Comparison of ENCODE assay signal across 25 mouse cellular contexts in genomic region chr17:68338917-68339553, GRCm38 (mm10).
DNase-seq lines count a peak whose midpoint lies in the region; ATAC-seq and TF ChIP-seq lines count a peak whose summit lies in the region.
"Had no signal": no experiment of that assay in that cellular context is flagged by ENCODE, and none has a peak within 500 bp of the region (broad histone marks: within the 10 kb centered on the region; RNA-seq: fewer than 3 reads in every experiment).

No protein-coding gene starts in this region.

- H3K9me3 ChIP-seq in liver, embryonic 12.5 days (replicated peaks), result no peaks in the 10 kb centered on the region; the same call in 1 of the 2 replicates
- no peaks in the 10 kb centered on the region for H3K9me3 ChIP-seq in limb, embryonic 14.5 days (ENCODE audit: control insufficient read depth, low read length)
- H3K9me3 ChIP-seq: embryonic facial prominence, embryonic 15.5 days; heart, embryonic 10.5 days; heart, embryonic 13.5 days had no signal

- H3K79me2 ChIP-seq in liver, adult 2 months (ENCODE audit: control insufficient read depth, insufficient read depth, low read length), result no peaks in the 10 kb centered on the region

- H3K9ac ChIP-seq in liver, adult 2 months (ENCODE audit: low read depth, low read length), result no peak overlapping the region
- H3K9ac ChIP-seq in liver, embryonic 12.5 days, result no peak overlapping the region
- no peak overlapping the region for H3K9ac ChIP-seq in limb, embryonic 14.5 days (ENCODE audit: low read depth, low read length, severe bottlenecking)
- H3K9ac ChIP-seq: embryonic facial prominence, embryonic 15.5 days; forebrain, postnatal 0 days; heart, embryonic 13.5 days; hindbrain, embryonic 14.5 days had no signal

- TF ChIP-seq CTCF in liver, adult 2 months (IDR thresholded peaks at IDR 0.05; ENCODE audit: low read depth, low read length), result no peak

- no peak overlapping the region for H3K4me3 ChIP-seq in liver, adult 2 months (ENCODE audit: insufficient read depth, low read depth, low read length)
- no peak overlapping the region for H3K4me3 ChIP-seq in liver, embryonic 12.5 days
- H3K4me3 ChIP-seq in limb, embryonic 14.5 days (replicated peaks; ENCODE audit: low read length), result no peak overlapping the region
- H3K4me3 ChIP-seq: embryonic facial prominence, embryonic 15.5 days; heart, embryonic 10.5 days; heart, embryonic 13.5 days had no signal

- ATAC-seq in liver, embryonic 12.5 days, result no peak
- ATAC-seq in limb, embryonic 14.5 days (ENCODE audit: low FRiP score, low read depth), result peak; percentile 77
- ATAC-seq: activated CD4-positive, CD25-positive, alpha-beta regulatory T cell, adult 4 months; forebrain, embryonic 14.5 days; forebrain, postnatal 0 days; hindbrain, postnatal 0 days; inflammation-experienced regulatory T-cells, adult 6 months had no signal

- no peak for TF ChIP-seq POLR2A in liver, adult 2 months (IDR thresholded peaks at IDR 0.05; ENCODE audit: extremely low read depth, insufficient read depth, low read length)
- TF ChIP-seq POLR2A in limb, embryonic 14.5 days (IDR thresholded peaks at IDR 0.05; ENCODE audit: borderline replicate concordance, extremely low read depth, insufficient read depth, insufficient read length), result no peak

- 76% methylated on average over 3 of the region's 3 CpGs for WGBS in liver, adult 2 months
- 54% methylated on average over 3 of the region's 3 CpGs for WGBS in liver, embryonic 12.5 days (ENCODE audit: insufficient replicate concordance)
- WGBS in limb, embryonic 14.5 days, result 35% methylated on average over 3 of the region's 3 CpGs

- no peaks in the 10 kb centered on the region for H3K27me3 ChIP-seq in liver, adult 2 months (ENCODE audit: control insufficient read depth, insufficient read depth, low read length)
- H3K27me3 ChIP-seq in liver, embryonic 12.5 days (replicated peaks), result no peaks in the 10 kb centered on the region
- no peaks in the 10 kb centered on the region for H3K27me3 ChIP-seq in limb, embryonic 14.5 days (ENCODE audit: control insufficient read depth, insufficient read depth, low read length)
- H3K27me3 ChIP-seq: embryonic facial prominence, embryonic 15.5 days; heart, embryonic 13.5 days had no signal

- H3K27ac ChIP-seq in liver, adult 2 months (replicated peaks; ENCODE audit: insufficient read depth, low read depth, low read length), result no peak overlapping the region
- no peak overlapping the region for H3K27ac ChIP-seq in liver, embryonic 12.5 days
- H3K27ac ChIP-seq in limb, embryonic 14.5 days (replicated peaks; ENCODE audit: low read depth, low read length), result no peak overlapping the region
- H3K27ac ChIP-seq: embryonic facial prominence, embryonic 15.5 days; heart, embryonic 10.5 days; heart, embryonic 13.5 days; hindbrain, embryonic 14.5 days; hindbrain, postnatal 0 days had no signal

- DNase-seq in embryo, embryonic 11 days, result peak; percentile 9
- no peak for DNase-seq in embryo, embryonic 10.5 days (ENCODE audit: low spot score)
- peak; percentile 10 for DNase-seq in liver, adult 2 months (ENCODE audit: extremely low read depth, low read depth, low spot score)
- DNase-seq in limb, embryonic 14.5 days (ENCODE audit: low spot score), result peak; percentile 72
- no peak for DNase-seq in kidney, postnatal 4 days
- DNase-seq: adrenal gland, adult 8-10 months; adrenal gland, postnatal 25 days; cerebellum, adult 11-12 months; cerebellum, adult 8-10 months; cerebellum, postnatal 10 days; cerebellum, postnatal 36 days; forebrain, postnatal 0 days; gastrocnemius, postnatal 25 days; heart, adult 18-20 months; heart, postnatal 14 days; heart, postnatal 4 days had no signal

- no peaks in the 10 kb centered on the region for H3K4me1 ChIP-seq in liver, adult 2 months (ENCODE audit: control insufficient read depth, insufficient read depth, low read length)
- no peaks in the 10 kb centered on the region for H3K4me1 ChIP-seq in liver, embryonic 12.5 days
- H3K4me1 ChIP-seq in limb, embryonic 14.5 days (ENCODE audit: control insufficient read depth, insufficient read depth, low read length), result peaks cover 5% of the 10 kb centered on the region; the same call in 1 of the 2 replicates
- H3K4me1 ChIP-seq: embryonic facial prominence, embryonic 15.5 days; heart, embryonic 10.5 days; heart, embryonic 13.5 days had no signal

- no peak overlapping the region for H3K4me2 ChIP-seq in liver, embryonic 12.5 days
- no peak overlapping the region for H3K4me2 ChIP-seq in limb, embryonic 14.5 days (replicated peaks; ENCODE audit: low read depth, low read length, severe bottlenecking)
- H3K4me2 ChIP-seq: embryonic facial prominence, embryonic 15.5 days; heart, embryonic 13.5 days; hindbrain, embryonic 14.5 days had no signal

- H3K36me3 ChIP-seq in liver, adult 2 months (ENCODE audit: control insufficient read depth, insufficient read depth, low read length), result no peaks in the 10 kb centered on the region
- no peaks in the 10 kb centered on the region for H3K36me3 ChIP-seq in liver, embryonic 12.5 days
- no peaks in the 10 kb centered on the region for H3K36me3 ChIP-seq in limb, embryonic 14.5 days (ENCODE audit: control insufficient read depth, insufficient read depth, low read length)
- H3K36me3 ChIP-seq: embryonic facial prominence, embryonic 15.5 days; heart, embryonic 10.5 days; heart, embryonic 13.5 days had no signal

Comparison
In these comparisons a context has a peak if more than half of its experiments do, and no peak if none do; other contexts are left out.
1. DNase-seq: peak in embryo, embryonic 11 days (single experiment), liver, adult 2 months (single experiment) and limb, embryonic 14.5 days (single experiment); none in embryo, embryonic 10.5 days (single experiment) and kidney, postnatal 4 days (0 of 2).